Mouse (Mus musculus) stomach, postnatal 0 days (tissue): ENCODE data around the gene Ramp1. TPM values are rescaled to one million over a fixed set of nuclear protein-coding genes. Genes with fewer than 3 reads are reported as not detected.
A peak's percentile ranks its signal among the peaks of the same experiment; 100 is the strongest.

Experiments
- ATAC-seq: fragments of 200-750 bp; cut with Nextera tagmentation; 2 replicates; pipeline ENCODE4 v1.8.0; 2017; ENCODE audit not compliant: low FRiP score, low TSS enrichment
- DNase-seq: peaks from one replicate; pipeline ENCODE4 v3.0.0-alpha.2; 2016; ENCODE audit warnings: low spot score
- H3K27ac ChIP-seq: fragments of 300-500 bp; sonication (generic); replicated peaks from 2 replicates; pipeline ENCODE4 v1.5.1; 2014; ENCODE audit warnings: mild to moderate bottlenecking, control low read depth
- H3K27me3 ChIP-seq: fragments of 300-500 bp; sonication (generic); 2 replicates; pipeline ENCODE4 v1.6.1; 2014; ENCODE audit warnings: low read length; ENCODE audit not compliant: control insufficient read depth, insufficient read depth
- H3K36me3 ChIP-seq: fragments of 300-500 bp; sonication (generic); 2 replicates; pipeline ENCODE4 v1.6.1; 2014; ENCODE audit warnings: low read length, mixed read lengths; ENCODE audit not compliant: control insufficient read depth, insufficient read depth
- H3K4me1 ChIP-seq: fragments of 300-500 bp; sonication (generic); replicated peaks from 2 replicates; pipeline ENCODE4 v1.6.1; 2014; ENCODE audit warnings: antibody characterized with exemption; ENCODE audit not compliant: control insufficient read depth, insufficient read depth
- H3K4me2 ChIP-seq: fragments of 300-500 bp; sonication (generic); replicated peaks from 2 replicates; pipeline ENCODE4 v1.6.1; 2014; ENCODE audit warnings: low read depth, mild to moderate bottlenecking, control low read depth, moderate library complexity
- H3K4me3 ChIP-seq: fragments of 300-500 bp; sonication (generic); 2 replicates; pipeline ENCODE4 v1.5.1; 2014; ENCODE audit warnings: low read depth, low read length, control low read depth
- H3K9ac ChIP-seq: fragments of 300-500 bp; sonication (generic); 2 replicates; pipeline ENCODE4 v1.6.1; 2014; ENCODE audit warnings: mild to moderate bottlenecking, low read length, control low read depth, mixed read lengths
- H3K9me3 ChIP-seq: fragments of 300-500 bp; sonication (generic); 2 replicates; pipeline ENCODE4 v1.6.1; 2016; ENCODE audit warnings: low read length; ENCODE audit not compliant: control insufficient read depth
- CTCF ChIP-seq: IDR thresholded peaks from 2 replicates; pipeline ENCODE4 v1.5.1; 2016; ENCODE audit warnings: antibody characterized with exemption, low read depth, mild to moderate bottlenecking, moderate library complexity
- EP300 ChIP-seq: optimal IDR thresholded peaks from 2 replicates; pipeline ENCODE3; 2016; ENCODE audit warnings: antibody characterized with exemption
- WGBS: fragments of 180-500 bp; shearing (Covaris S2); extraction: QIAGEN DNeasy Blood & Tissue Kit; methylation state at CpG from one replicate; pipeline ENCODE4 v1.1.7; 2014; 5-methylcytosine and 5-hydroxymethylcytosine counted together
- polyA plus RNA-seq: library from polyadenylated mRNA; unstranded; fragments of >200 nt; fragmentation: Nextera tagmentation; extraction: Ambion mirVana; gene quantifications from 2 replicates; pipeline ENCODE4 v1.2.1, GENCODE M21; 2015

Ramp1 gene
- polyA plus RNA-seq, 1 experiment from 2014 or later, result 10.5 TPM

DNA sequence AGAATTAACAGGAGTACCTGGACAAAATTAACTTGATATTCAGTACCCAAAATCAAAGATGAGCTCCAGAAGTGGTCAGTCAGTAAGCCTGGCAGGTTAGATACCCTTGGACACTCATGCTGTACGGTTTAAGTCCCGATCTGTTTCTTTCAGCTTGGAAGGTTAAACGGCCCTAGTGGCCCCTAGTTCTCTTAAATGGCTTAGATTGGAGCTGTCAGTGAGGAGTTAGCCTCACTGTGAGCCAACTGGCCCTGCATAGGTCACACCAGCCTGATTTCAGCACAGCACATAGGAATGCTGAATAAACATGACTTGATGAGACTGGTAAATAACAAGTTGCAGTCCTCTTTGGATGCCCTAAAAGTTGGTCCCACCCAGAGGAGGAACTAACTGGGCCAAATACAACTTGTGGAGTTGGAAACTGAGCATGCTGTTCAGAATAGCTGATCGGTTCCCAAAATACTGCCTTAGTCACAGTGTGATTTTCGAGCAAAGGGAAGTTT, 71.6 kb downstream of the Ramp1 start:
- peak overlapping the region; percentile 87 for H3K9ac ChIP-seq
- peak overlapping the region; percentile 93 for H3K27ac ChIP-seq
- peaks cover 9% of the 10 kb centered on the region for H3K4me1 ChIP-seq
- H3K4me2 ChIP-seq, result peak overlapping the region; percentile 60
- no peak for TF ChIP-seq EP300
- TF ChIP-seq CTCF, result no peak
- H3K9me3 ChIP-seq, result no peaks in the 10 kb centered on the region
- ATAC-seq (no peak), DNase-seq (no peak)
- H3K27me3 ChIP-seq, result no peaks in the 10 kb centered on the region
- peak overlapping the region; percentile 93 for H3K4me3 ChIP-seq
- WGBS, result 40% methylated on average over 5 of the region's 5 CpGs
- peaks cover 3% of the 10 kb centered on the region; the same call in 1 of the 2 replicates for H3K36me3 ChIP-seq

DNA sequence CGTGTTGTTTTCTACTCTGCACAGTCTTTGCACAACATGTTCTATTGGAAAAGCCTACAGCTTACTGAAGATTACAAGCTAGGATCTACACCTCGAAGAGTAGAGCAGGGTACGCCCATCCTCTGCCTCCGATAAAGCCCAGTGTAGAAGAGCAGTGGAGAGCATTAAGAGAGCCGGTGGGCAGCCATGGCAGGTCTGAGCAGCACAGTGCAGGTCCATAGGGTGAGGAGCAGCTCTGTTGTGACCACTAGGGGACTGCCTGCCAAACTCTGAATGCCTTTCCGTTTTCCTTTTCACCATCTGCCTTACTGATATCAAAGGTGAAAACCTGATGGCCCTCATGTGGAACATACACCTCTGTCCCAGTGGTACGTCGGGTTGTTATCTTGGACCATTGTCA, 72.3 kb downstream of the Ramp1 start:
- 50% methylated on average over 8 of the region's 8 CpGs for WGBS
- H3K36me3 ChIP-seq, result peaks cover 3% of the 10 kb centered on the region; the same call in 1 of the 2 replicates
- no peaks in the 10 kb centered on the region for H3K27me3 ChIP-seq
- H3K4me1 ChIP-seq, result peaks cover 9% of the 10 kb centered on the region
- TF ChIP-seq CTCF (peak; percentile 63), EP300 (no peak)
- no peak overlapping the region for H3K4me3 ChIP-seq
- peak; percentile 35 for DNase-seq
- H3K4me2 ChIP-seq, result peak overlapping the region; percentile 60
- ATAC-seq, result no peak
- H3K27ac ChIP-seq, result no peak overlapping the region
- H3K9ac ChIP-seq, result 0 out of 2 replicates have a peak overlapping the region, but pooled peaks have one; percentile 23
- no peaks in the 10 kb centered on the region for H3K9me3 ChIP-seq

- H3K27me3 ChIP-seq, result no peaks in the 10 kb centered on the region
- H3K4me1 ChIP-seq, result 0 out of 2 replicates have a peak, but pooled peaks cover 5% of the 10 kb centered on the region
- H3K36me3 ChIP-seq, result peaks cover 3% of the 10 kb centered on the region; the same call in 1 of the 2 replicates
- H3K4me3 ChIP-seq, result no peak overlapping the region
- no peaks in the 10 kb centered on the region for H3K9me3 ChIP-seq
- H3K4me2 ChIP-seq, result no peak overlapping the region
- H3K27ac ChIP-seq, result no peak overlapping the region
- no peak overlapping the region for H3K9ac ChIP-seq
- ATAC-seq, result no peak
- TF ChIP-seq CTCF (no peak), EP300 (no peak)
- no peak for DNase-seq
Observed at GRCm38 (mm10) chr1:91257918-91258317, 78.3 kb downstream of the Ramp1 start.

- Histone ChIP-seq H3K9ac (no peak overlapping the region), H3K27me3 (no peaks in the 10 kb centered on the region), H3K4me2 (no peak overlapping the region), H3K4me1 (0 out of 2 replicates have a peak, but pooled peaks cover 2% of the 10 kb centered on the region), H3K27ac (no peak overlapping the region), H3K36me3 (no peaks in the 10 kb centered on the region), H3K9me3 (no peaks in the 10 kb centered on the region), H3K4me3 (no peak overlapping the region)
- no peak for DNase-seq
- WGBS, result 83% methylated on average over 5 of the region's 5 CpGs
- TF ChIP-seq EP300, result no peak
- no peak for TF ChIP-seq CTCF
- no peak for ATAC-seq
Observed at GRCm38 (mm10) chr1:91259794-91260193, 80.2 kb downstream of the Ramp1 start.

- no peaks in the 10 kb centered on the region for H3K27me3 ChIP-seq
- ATAC-seq (no peak), DNase-seq (no peak)
- TF ChIP-seq EP300 (no peak), CTCF (no peak)
- H3K4me1 ChIP-seq, result 0 out of 2 replicates have a peak, but pooled peaks cover 2% of the 10 kb centered on the region
- H3K4me2 ChIP-seq, result no peak overlapping the region
- no peaks in the 10 kb centered on the region for H3K9me3 ChIP-seq
- peaks cover 12% of the 10 kb centered on the region for H3K36me3 ChIP-seq
- H3K9ac ChIP-seq, result no peak overlapping the region
- WGBS, result 76% methylated on average over 7 of the region's 7 CpGs
- H3K4me3 ChIP-seq, result no peak overlapping the region
- H3K27ac ChIP-seq, result no peak overlapping the region
Observed at GRCm38 (mm10) chr1:91262508-91262907, 82.9 kb downstream of the Ramp1 start.

DNA sequence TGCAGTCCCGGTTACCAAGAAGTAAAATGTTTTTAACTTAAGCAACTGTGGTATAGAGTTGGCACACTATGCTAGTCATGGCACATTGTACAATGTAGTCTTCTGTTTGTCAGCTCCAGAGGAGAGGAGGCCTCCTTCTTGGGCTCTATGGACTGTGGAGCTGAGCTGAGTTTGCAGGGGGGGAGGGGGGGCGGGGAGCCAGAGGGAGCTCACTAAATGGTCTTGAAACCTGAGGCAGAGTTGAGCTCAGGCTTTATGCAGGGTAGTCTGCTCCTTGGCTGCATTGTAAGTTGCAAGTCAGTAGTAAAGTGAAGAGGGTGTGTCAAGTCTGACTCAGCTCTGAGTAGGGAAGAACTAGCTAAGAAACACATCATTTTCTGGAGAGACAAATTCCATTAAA, 92.6 kb downstream of the Ramp1 start:
- Histone ChIP-seq H3K27me3 (no peaks in the 10 kb centered on the region), H3K4me3 (no peak overlapping the region), H3K36me3 (peaks cover 4% of the 10 kb centered on the region), H3K27ac (peak overlapping the region; percentile 40; the same call in 1 of the 2 replicates), H3K9me3 (no peaks in the 10 kb centered on the region), H3K4me2 (no peak overlapping the region), H3K4me1 (no peaks in the 10 kb centered on the region), H3K9ac (no peak overlapping the region)
- ATAC-seq, result peak; percentile 61; the same call in 1 of the 2 replicates
- TF ChIP-seq EP300 (no peak), CTCF (no peak)
- no peak for DNase-seq
- 87% methylated on average over 2 of the region's 2 CpGs for whole genome bisulfite sequencing

Other genes with a start within 250 kb of the Ramp1 start
- gene Prlh, start 226.7 kb upstream of the Ramp1 start, polyA plus RNA-seq, result not detected in 2 replicates
- 4.6 and 5.7 TPM in 2 replicates for gene Rab17, start 210.2 kb upstream of the Ramp1 start, polyA plus RNA-seq
- 69.4 and 79.0 TPM in 2 replicates for gene Lrrfip1, start 181.1 kb upstream of the Ramp1 start, polyA plus RNA-seq
- 0.15 and 0.24 TPM in 2 replicates for gene Rbm44, start 34.7 kb upstream of the Ramp1 start, polyA plus RNA-seq
- 56.9 and 61.7 TPM in 2 replicates for gene Ube2f, start 70.5 kb downstream of the Ramp1 start, polyA plus RNA-seq
- gene Scly, start 118.5 kb downstream of the Ramp1 start, polyA plus RNA-seq, result 8.2 and 8.9 TPM in 2 replicates
- 0.02 TPM in 1 of 2 replicates, not detected in the other for gene Espnl, start 142.3 kb downstream of the Ramp1 start, polyA plus RNA-seq
- gene Klhl30, start 171.2 kb downstream of the Ramp1 start, polyA plus RNA-seq, result 0.61 and 0.80 TPM in 2 replicates
- gene Erfe, start 186.6 kb downstream of the Ramp1 start, polyA plus RNA-seq, result 1.2 and 1.5 TPM in 2 replicates
- 58.1 and 60.1 TPM in 2 replicates for gene Ilkap, start 219.0 kb downstream of the Ramp1 start, polyA plus RNA-seq
- gene Hes6, start 234.2 kb downstream of the Ramp1 start, polyA plus RNA-seq, result 40.7 and 43.1 TPM in 2 replicates